Mouse (Mus musculus): Measurements from ENCODE around the gene Nin. TPM values are rescaled to one million over a fixed set of nuclear protein-coding genes. Genes with fewer than 3 reads are reported as not detected.

Gene Nin
- polyA plus RNA-seq, 1 experiment from 2014 or later: 10.0 TPM

DNA sequence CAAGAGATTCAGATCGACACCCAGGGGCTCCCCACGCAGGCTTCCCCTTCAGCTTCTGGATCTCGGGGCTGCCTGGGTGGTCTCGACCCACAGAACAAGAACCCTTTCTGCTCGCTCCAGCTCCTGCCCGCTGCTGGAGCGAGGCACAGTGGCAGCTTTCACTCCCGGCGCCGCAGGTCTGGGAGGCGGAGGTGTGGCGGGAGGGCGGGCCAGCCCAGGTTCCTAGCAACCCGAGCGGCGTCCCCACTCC lies 2.5 kb downstream of the Nin start:
- 0 out of 2 replicates have a peak, but pooled peaks have one; percentile 42 for ATAC-seq (ENCODE audit: insufficient read depth, low FRiP score)
- Histone ChIP-seq H3K4me1 (ENCODE audit: control insufficient read depth, insufficient read depth, low read length) (peaks cover 22% of the 10 kb centered on the region; the same call in 1 of the 2 replicates), H3K9me3 (replicated peaks; ENCODE audit: control insufficient read depth, low read length) (no peaks in the 10 kb centered on the region), H3K36me3 (ENCODE audit: control insufficient read depth, insufficient read depth, low read length) (no peaks in the 10 kb centered on the region), H3K9ac (ENCODE audit: low read length) (peak overlapping the region; percentile 92), H3K27me3 (ENCODE audit: control insufficient read depth, insufficient read depth, low read length) (no peaks in the 10 kb centered on the region), H3K4me2 (ENCODE audit: low read depth, low read length) (peak overlapping the region; percentile 96), H3K4me3 (replicated peaks; ENCODE audit: low read length) (peak overlapping the region; percentile 84), H3K27ac (ENCODE audit: low read length) (peak overlapping the region; percentile 90)
- 0% methylated on average over 16 of the region's 16 CpGs for WGBS

DNA sequence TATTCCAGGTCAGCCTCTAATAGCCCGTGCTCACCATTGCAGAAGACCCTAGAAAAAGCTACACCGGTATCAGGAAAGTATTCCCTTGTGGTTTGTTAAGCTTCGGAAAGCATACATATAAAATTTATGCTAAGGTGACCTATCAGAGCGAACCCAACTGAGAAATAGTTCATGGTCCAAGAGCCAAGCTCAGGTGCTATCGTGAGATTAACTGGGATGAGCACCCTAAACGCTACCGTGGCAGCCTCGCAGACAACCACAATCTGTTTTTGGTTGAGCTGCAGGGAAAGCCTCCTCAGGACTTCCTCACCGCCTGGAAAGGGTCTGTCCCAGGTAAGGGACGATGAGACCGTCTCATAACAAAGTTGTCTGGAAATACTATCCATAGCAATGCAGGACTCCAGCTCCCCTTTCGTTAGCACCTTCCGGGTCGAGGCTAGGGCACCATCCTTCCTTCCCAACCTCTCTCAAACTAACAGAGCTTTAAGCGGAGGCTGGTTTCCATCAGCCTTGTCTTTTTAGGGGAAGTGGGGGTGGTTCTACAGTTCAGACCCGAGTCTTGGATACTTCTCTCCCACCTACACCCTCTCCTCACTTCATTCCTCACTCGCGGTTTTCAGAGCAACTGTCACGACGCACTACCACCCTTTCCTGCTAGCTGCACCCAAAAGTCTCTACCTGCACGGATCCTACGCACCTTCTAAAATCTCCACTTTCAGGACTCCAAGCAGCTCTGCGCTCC lies 3.0 kb downstream of the Nin start:
- peaks cover 26% of the 10 kb centered on the region for H3K4me1 ChIP-seq (ENCODE audit: control insufficient read depth, insufficient read depth, low read length)
- WGBS: 10% methylated on average over 23 of the region's 23 CpGs
- H3K27ac ChIP-seq (ENCODE audit: low read length): peak overlapping the region; percentile 90

GRCm38 (mm10) chr12:70109921-70110320 lies 3.6 kb downstream of the Nin start:
- no peak overlapping the region for H3K9ac ChIP-seq (ENCODE audit: low read length)
- H3K4me2 ChIP-seq (ENCODE audit: low read depth, low read length): peak overlapping the region; percentile 96
- H3K4me3 ChIP-seq (replicated peaks; ENCODE audit: low read length): peak overlapping the region; percentile 84
- H3K4me1 ChIP-seq (ENCODE audit: control insufficient read depth, insufficient read depth, low read length): peaks cover 30% of the 10 kb centered on the region
- no peaks in the 10 kb centered on the region for H3K9me3 ChIP-seq (replicated peaks; ENCODE audit: control insufficient read depth, low read length)
- 58% methylated on average over 6 of the region's 6 CpGs for WGBS
- no peaks in the 10 kb centered on the region for H3K36me3 ChIP-seq (ENCODE audit: control insufficient read depth, insufficient read depth, low read length)
- no peak overlapping the region for H3K27ac ChIP-seq (ENCODE audit: low read length)
- no peak for ATAC-seq (ENCODE audit: insufficient read depth, low FRiP score)
- no peaks in the 10 kb centered on the region for H3K27me3 ChIP-seq (ENCODE audit: control insufficient read depth, insufficient read depth, low read length)

More for the DNA sequence above, 3.0 kb downstream of the Nin start:
- Histone ChIP-seq H3K9ac (ENCODE audit: low read length) (peak overlapping the region; percentile 92), H3K27me3 (ENCODE audit: control insufficient read depth, insufficient read depth, low read length) (no peaks in the 10 kb centered on the region), H3K4me3 (replicated peaks; ENCODE audit: low read length) (peak overlapping the region; percentile 84), H3K36me3 (ENCODE audit: control insufficient read depth, insufficient read depth, low read length) (no peaks in the 10 kb centered on the region), H3K9me3 (replicated peaks; ENCODE audit: control insufficient read depth, low read length) (no peaks in the 10 kb centered on the region), H3K4me2 (ENCODE audit: low read depth, low read length) (peak overlapping the region; percentile 96)
- 0 out of 2 replicates have a peak, but pooled peaks have one; percentile 5 for ATAC-seq (ENCODE audit: insufficient read depth, low FRiP score)

DNA sequence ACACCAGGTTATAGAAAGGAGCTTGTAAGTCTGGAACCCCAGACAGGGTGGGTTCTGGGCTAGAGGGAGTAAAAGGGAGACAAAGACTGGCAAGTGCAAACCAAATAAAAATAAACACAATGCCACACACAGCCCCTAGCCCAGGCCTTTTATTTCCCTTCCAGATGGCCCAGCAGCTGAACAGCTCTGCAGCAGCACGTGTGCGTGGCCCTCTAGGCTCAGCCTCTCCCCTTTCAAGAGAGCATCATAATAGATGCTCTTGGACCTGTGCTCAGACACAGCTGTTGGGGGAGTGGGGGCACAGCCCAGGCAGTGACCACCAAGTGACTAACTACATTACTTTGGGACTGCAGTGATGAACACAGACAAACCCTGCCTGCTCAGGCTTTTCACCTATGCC lies 5.4 kb downstream of the Nin start:
- Histone ChIP-seq H3K4me2 (ENCODE audit: low read depth, low read length) (no peak overlapping the region), H3K9ac (ENCODE audit: low read length) (no peak overlapping the region), H3K4me1 (ENCODE audit: control insufficient read depth, insufficient read depth, low read length) (peaks cover 32% of the 10 kb centered on the region), H3K4me3 (replicated peaks; ENCODE audit: low read length) (no peak overlapping the region), H3K27me3 (ENCODE audit: control insufficient read depth, insufficient read depth, low read length) (no peaks in the 10 kb centered on the region), H3K27ac (ENCODE audit: low read length) (no peak overlapping the region), H3K9me3 (replicated peaks; ENCODE audit: control insufficient read depth, low read length) (no peaks in the 10 kb centered on the region), H3K36me3 (ENCODE audit: control insufficient read depth, insufficient read depth, low read length) (no peaks in the 10 kb centered on the region)
- WGBS: 40% methylated on average over 2 of the region's 2 CpGs
- no peak for ATAC-seq (ENCODE audit: insufficient read depth, low FRiP score)

GRCm38 (mm10) chr12:70106508-70106907 lies 7.0 kb downstream of the Nin start:
- Histone ChIP-seq H3K9me3 (replicated peaks; ENCODE audit: control insufficient read depth, low read length) (no peaks in the 10 kb centered on the region), H3K9ac (ENCODE audit: low read length) (no peak overlapping the region), H3K27ac (ENCODE audit: low read length) (peak overlapping the region; percentile 64), H3K36me3 (ENCODE audit: control insufficient read depth, insufficient read depth, low read length) (no peaks in the 10 kb centered on the region), H3K27me3 (ENCODE audit: control insufficient read depth, insufficient read depth, low read length) (no peaks in the 10 kb centered on the region), H3K4me1 (ENCODE audit: control insufficient read depth, insufficient read depth, low read length) (peaks cover 29% of the 10 kb centered on the region), H3K4me3 (replicated peaks; ENCODE audit: low read length) (no peak overlapping the region), H3K4me2 (ENCODE audit: low read depth, low read length) (peak overlapping the region; percentile 3; the same call in 1 of the 2 replicates)
- ATAC-seq (ENCODE audit: insufficient read depth, low FRiP score): no peak
- WGBS: 54% methylated on average over 9 of the region's 9 CpGs

GRCm38 (mm10) chr12:70105885-70106284 lies 7.6 kb downstream of the Nin start:
- Histone ChIP-seq H3K27me3 (ENCODE audit: control insufficient read depth, insufficient read depth, low read length) (no peaks in the 10 kb centered on the region), H3K9ac (ENCODE audit: low read length) (no peak overlapping the region), H3K4me1 (ENCODE audit: control insufficient read depth, insufficient read depth, low read length) (peaks cover 29% of the 10 kb centered on the region), H3K4me2 (ENCODE audit: low read depth, low read length) (peak overlapping the region; percentile 3; the same call in 1 of the 2 replicates), H3K9me3 (replicated peaks; ENCODE audit: control insufficient read depth, low read length) (no peaks in the 10 kb centered on the region), H3K27ac (ENCODE audit: low read length) (peak overlapping the region; percentile 64), H3K4me3 (replicated peaks; ENCODE audit: low read length) (no peak overlapping the region), H3K36me3 (ENCODE audit: control insufficient read depth, insufficient read depth, low read length) (peaks cover 3% of the 10 kb centered on the region; the same call in 1 of the 2 replicates)
- 54% methylated on average over 6 of the region's 6 CpGs for WGBS
- ATAC-seq (ENCODE audit: insufficient read depth, low FRiP score): no peak

GRCm38 (mm10) chr12:70104776-70105420 lies 8.6 kb downstream of the Nin start:
- 56% methylated on average over 5 of the region's 5 CpGs for WGBS
- Histone ChIP-seq H3K27ac (ENCODE audit: low read length) (no peak overlapping the region), H3K4me3 (replicated peaks; ENCODE audit: low read length) (no peak overlapping the region), H3K27me3 (ENCODE audit: control insufficient read depth, insufficient read depth, low read length) (no peaks in the 10 kb centered on the region), H3K4me2 (ENCODE audit: low read depth, low read length) (no peak overlapping the region), H3K36me3 (ENCODE audit: control insufficient read depth, insufficient read depth, low read length) (peaks cover 5% of the 10 kb centered on the region; the same call in 1 of the 2 replicates), H3K9me3 (replicated peaks; ENCODE audit: control insufficient read depth, low read length) (no peaks in the 10 kb centered on the region), H3K4me1 (ENCODE audit: control insufficient read depth, insufficient read depth, low read length) (peaks cover 21% of the 10 kb centered on the region), H3K9ac (ENCODE audit: low read length) (no peak overlapping the region)
- no peak for ATAC-seq (ENCODE audit: insufficient read depth, low FRiP score)

GRCm38 (mm10) chr12:70104199-70104598 lies 9.3 kb downstream of the Nin start:
- no peak overlapping the region for H3K4me2 ChIP-seq (ENCODE audit: low read depth, low read length)
- H3K27me3 ChIP-seq (ENCODE audit: control insufficient read depth, insufficient read depth, low read length): no peaks in the 10 kb centered on the region
- no peak overlapping the region for H3K4me3 ChIP-seq (replicated peaks; ENCODE audit: low read length)
- no peaks in the 10 kb centered on the region for H3K9me3 ChIP-seq (replicated peaks; ENCODE audit: control insufficient read depth, low read length)
- ATAC-seq (ENCODE audit: insufficient read depth, low FRiP score): no peak
- H3K36me3 ChIP-seq (ENCODE audit: control insufficient read depth, insufficient read depth, low read length): peaks cover 5% of the 10 kb centered on the region; the same call in 1 of the 2 replicates
- peaks cover 19% of the 10 kb centered on the region for H3K4me1 ChIP-seq (ENCODE audit: control insufficient read depth, insufficient read depth, low read length)
- H3K9ac ChIP-seq (ENCODE audit: low read length): no peak overlapping the region
- WGBS: 54% methylated on average over 4 of the region's 4 CpGs
- H3K27ac ChIP-seq (ENCODE audit: low read length): no peak overlapping the region

- ATAC-seq (ENCODE audit: insufficient read depth, low FRiP score): no peak
- Histone ChIP-seq H3K36me3 (ENCODE audit: control insufficient read depth, insufficient read depth, low read length) (peaks cover 5% of the 10 kb centered on the region; the same call in 1 of the 2 replicates), H3K9ac (ENCODE audit: low read length) (no peak overlapping the region), H3K27ac (ENCODE audit: low read length) (no peak overlapping the region), H3K4me2 (ENCODE audit: low read depth, low read length) (no peak overlapping the region), H3K4me1 (ENCODE audit: control insufficient read depth, insufficient read depth, low read length) (peaks cover 19% of the 10 kb centered on the region), H3K9me3 (replicated peaks; ENCODE audit: control insufficient read depth, low read length) (no peaks in the 10 kb centered on the region), H3K27me3 (ENCODE audit: control insufficient read depth, insufficient read depth, low read length) (no peaks in the 10 kb centered on the region), H3K4me3 (replicated peaks; ENCODE audit: low read length) (no peak overlapping the region)
- 92% methylated on average over 4 of the region's 4 CpGs for WGBS
Observed at GRCm38 (mm10) chr12:70103257-70103656, 10.3 kb downstream of the Nin start.

All from stomach, embryonic 16.5 days (tissue).